Mouse (Mus musculus): ENCODE measurements around the gene Apoc1. TPM values are rescaled to one million over a fixed set of nuclear protein-coding genes. Genes with fewer than 3 reads are reported as not detected.

Apoc1 gene
- polyA plus RNA-seq, 1 experiment from 2014 or later: 8.4 TPM

- no peak overlapping the region for H3K4me3 ChIP-seq (ENCODE audit: low read length)
- WGBS: 66% methylated on average over 10 of the region's 10 CpGs
- no peak overlapping the region for H3K9ac ChIP-seq (ENCODE audit: low read depth, low read length)
- ATAC-seq (ENCODE audit: low FRiP score, low TSS enrichment): no peak
- no peak overlapping the region for H3K4me2 ChIP-seq (replicated peaks; ENCODE audit: low read depth, low read length)
- no peaks in the 10 kb centered on the region for H3K27me3 ChIP-seq (ENCODE audit: control insufficient read depth, insufficient read depth, low read length)
- H3K4me1 ChIP-seq (ENCODE audit: control insufficient read depth, insufficient read depth, low read length): 0 out of 2 replicates have a peak, but pooled peaks cover 4% of the 10 kb centered on the region
- no peak overlapping the region for H3K27ac ChIP-seq (ENCODE audit: low read depth, low read length)
- H3K36me3 ChIP-seq (ENCODE audit: control insufficient read depth, insufficient read depth, low read length): no peaks in the 10 kb centered on the region
- H3K9me3 ChIP-seq (ENCODE audit: control insufficient read depth, low read length): no peaks in the 10 kb centered on the region
Observed at GRCm38 (mm10) chr7:19671511-19671910, 20.9 kb downstream of the Apoc1 start.

- ATAC-seq (ENCODE audit: low FRiP score, low TSS enrichment): peak; percentile 68
- H3K36me3 ChIP-seq (ENCODE audit: control insufficient read depth, insufficient read depth, low read length): no peaks in the 10 kb centered on the region
- H3K27me3 ChIP-seq (ENCODE audit: control insufficient read depth, insufficient read depth, low read length): no peaks in the 10 kb centered on the region
- no peaks in the 10 kb centered on the region for H3K9me3 ChIP-seq (ENCODE audit: control insufficient read depth, low read length)
- peak overlapping the region; percentile 25; the same call in 1 of the 2 replicates for H3K9ac ChIP-seq (ENCODE audit: low read depth, low read length)
- no peak overlapping the region for H3K27ac ChIP-seq (ENCODE audit: low read depth, low read length)
- no peak overlapping the region for H3K4me2 ChIP-seq (replicated peaks; ENCODE audit: low read depth, low read length)
- H3K4me1 ChIP-seq (ENCODE audit: control insufficient read depth, insufficient read depth, low read length): peaks cover 11% of the 10 kb centered on the region; the same call in 1 of the 2 replicates
- WGBS: 10% methylated on average over 10 of the region's 10 CpGs
- no peak overlapping the region for H3K4me3 ChIP-seq (ENCODE audit: low read length)
Observed at GRCm38 (mm10) chr7:19668947-19669721, 23.3 kb downstream of the Apoc1 start.

GRCm38 (mm10) chr7:19667434-19667833, 25.0 kb downstream of the Apoc1 start:
- H3K36me3 ChIP-seq (ENCODE audit: control insufficient read depth, insufficient read depth, low read length): no peaks in the 10 kb centered on the region
- H3K9ac ChIP-seq (ENCODE audit: low read depth, low read length): no peak overlapping the region
- no peak overlapping the region for H3K4me3 ChIP-seq (ENCODE audit: low read length)
- ATAC-seq (ENCODE audit: low FRiP score, low TSS enrichment): no peak
- no peaks in the 10 kb centered on the region for H3K27me3 ChIP-seq (ENCODE audit: control insufficient read depth, insufficient read depth, low read length)
- no peaks in the 10 kb centered on the region for H3K9me3 ChIP-seq (ENCODE audit: control insufficient read depth, low read length)
- peaks cover 19% of the 10 kb centered on the region for H3K4me1 ChIP-seq (ENCODE audit: control insufficient read depth, insufficient read depth, low read length)
- no peak overlapping the region for H3K27ac ChIP-seq (ENCODE audit: low read depth, low read length)
- 81% methylated on average over 2 of the region's 2 CpGs for whole genome bisulfite sequencing
- no peak overlapping the region for H3K4me2 ChIP-seq (replicated peaks; ENCODE audit: low read depth, low read length)

- Histone ChIP-seq H3K4me2 (replicated peaks; ENCODE audit: low read depth, low read length) (no peak overlapping the region), H3K27ac (ENCODE audit: low read depth, low read length) (no peak overlapping the region), H3K4me1 (ENCODE audit: control insufficient read depth, insufficient read depth, low read length) (peaks cover 19% of the 10 kb centered on the region), H3K9me3 (ENCODE audit: control insufficient read depth, low read length) (no peaks in the 10 kb centered on the region), H3K36me3 (ENCODE audit: control insufficient read depth, insufficient read depth, low read length) (peaks cover 4% of the 10 kb centered on the region; the same call in 1 of the 2 replicates), H3K9ac (ENCODE audit: low read depth, low read length) (no peak overlapping the region), H3K4me3 (ENCODE audit: low read length) (no peak overlapping the region), H3K27me3 (ENCODE audit: control insufficient read depth, insufficient read depth, low read length) (no peaks in the 10 kb centered on the region)
- ATAC-seq (ENCODE audit: low FRiP score, low TSS enrichment): no peak
- WGBS: 63% methylated on average over 3 of the region's 3 CpGs
Observed at GRCm38 (mm10) chr7:19666750-19667149, 25.7 kb downstream of the Apoc1 start.

- Histone ChIP-seq H3K36me3 (ENCODE audit: control insufficient read depth, insufficient read depth, low read length) (peaks cover 4% of the 10 kb centered on the region; the same call in 1 of the 2 replicates), H3K4me3 (ENCODE audit: low read length) (peak within 1 kb of the TSS; percentile 100), H3K27ac (ENCODE audit: low read depth, low read length) (peak within 1 kb of the TSS; percentile 93), H3K9me3 (ENCODE audit: control insufficient read depth, low read length) (no peaks in the 10 kb centered on the region), H3K9ac (ENCODE audit: low read depth, low read length) (peak within 1 kb of the TSS; percentile 97), H3K4me1 (ENCODE audit: control insufficient read depth, insufficient read depth, low read length) (peaks cover 19% of the 10 kb centered on the region), H3K27me3 (ENCODE audit: control insufficient read depth, insufficient read depth, low read length) (no peaks in the 10 kb centered on the region), H3K4me2 (replicated peaks; ENCODE audit: low read depth, low read length) (peak within 1 kb of the TSS; percentile 92)
- WGBS: under 1% methylated on average over 55 of the region's 63 CpGs
- ATAC-seq (ENCODE audit: low FRiP score, low TSS enrichment): peak; percentile 87
Observed at GRCm38 (mm10) chr7:19664955-19665841, 27.3 kb downstream of the Apoc1 start, which contains the start of gene Clptm1. Gene Clptm1, minus strand, starts transcription at chr7:19665033.

GRCm38 (mm10) chr7:19664455-19664954, 28.0 kb downstream of the Apoc1 start:
- Histone ChIP-seq H3K4me3 (ENCODE audit: low read length) (peak overlapping the region; percentile 100), H3K36me3 (ENCODE audit: control insufficient read depth, insufficient read depth, low read length) (peaks cover 4% of the 10 kb centered on the region; the same call in 1 of the 2 replicates), H3K27me3 (ENCODE audit: control insufficient read depth, insufficient read depth, low read length) (no peaks in the 10 kb centered on the region), H3K9ac (ENCODE audit: low read depth, low read length) (peak overlapping the region; percentile 97), H3K9me3 (ENCODE audit: control insufficient read depth, low read length) (no peaks in the 10 kb centered on the region), H3K27ac (ENCODE audit: low read depth, low read length) (peak overlapping the region; percentile 47; the same call in 1 of the 2 replicates), H3K4me2 (replicated peaks; ENCODE audit: low read depth, low read length) (peak overlapping the region; percentile 92), H3K4me1 (ENCODE audit: control insufficient read depth, insufficient read depth, low read length) (peaks cover 19% of the 10 kb centered on the region)
- WGBS: 0% methylated on average over 26 of the region's 37 CpGs
- ATAC-seq (ENCODE audit: low FRiP score, low TSS enrichment): peak; percentile 63; the same call in 1 of the 2 replicates

- WGBS: 7% methylated on average over 8 of the region's 8 CpGs
- no peak; the same call in 1 of the 2 replicates for ATAC-seq (ENCODE audit: low FRiP score, low TSS enrichment)
- Histone ChIP-seq H3K9me3 (ENCODE audit: control insufficient read depth, low read length) (no peaks in the 10 kb centered on the region), H3K4me1 (ENCODE audit: control insufficient read depth, insufficient read depth, low read length) (peaks cover 15% of the 10 kb centered on the region), H3K27me3 (ENCODE audit: control insufficient read depth, insufficient read depth, low read length) (no peaks in the 10 kb centered on the region), H3K9ac (ENCODE audit: low read depth, low read length) (peak overlapping the region; percentile 97), H3K27ac (ENCODE audit: low read depth, low read length) (no peak overlapping the region), H3K4me2 (replicated peaks; ENCODE audit: low read depth, low read length) (peak overlapping the region; percentile 92), H3K36me3 (ENCODE audit: control insufficient read depth, insufficient read depth, low read length) (peaks cover 6% of the 10 kb centered on the region; the same call in 1 of the 2 replicates), H3K4me3 (ENCODE audit: low read length) (peak overlapping the region; percentile 100)
Observed at GRCm38 (mm10) chr7:19663940-19664339, 28.5 kb downstream of the Apoc1 start.

GRCm38 (mm10) chr7:19652614-19653013, 39.8 kb downstream of the Apoc1 start:
- Histone ChIP-seq H3K9me3 (ENCODE audit: control insufficient read depth, low read length) (no peaks in the 10 kb centered on the region), H3K9ac (ENCODE audit: low read depth, low read length) (no peak overlapping the region), H3K27me3 (ENCODE audit: control insufficient read depth, insufficient read depth, low read length) (no peaks in the 10 kb centered on the region), H3K27ac (ENCODE audit: low read depth, low read length) (no peak overlapping the region), H3K36me3 (ENCODE audit: control insufficient read depth, insufficient read depth, low read length) (peaks cover 70% of the 10 kb centered on the region), H3K4me2 (replicated peaks; ENCODE audit: low read depth, low read length) (no peak overlapping the region), H3K4me1 (ENCODE audit: control insufficient read depth, insufficient read depth, low read length) (no peaks in the 10 kb centered on the region), H3K4me3 (ENCODE audit: low read length) (no peak overlapping the region)
- no peak for ATAC-seq (ENCODE audit: low FRiP score, low TSS enrichment)
- 95% methylated on average over 2 of the region's 2 CpGs for WGBS

Data from kidney, embryonic 14.5 days (tissue).